Mouse (Mus musculus): ENCODE measurements around the gene Mettl9.

Gene Mettl9

DNA sequence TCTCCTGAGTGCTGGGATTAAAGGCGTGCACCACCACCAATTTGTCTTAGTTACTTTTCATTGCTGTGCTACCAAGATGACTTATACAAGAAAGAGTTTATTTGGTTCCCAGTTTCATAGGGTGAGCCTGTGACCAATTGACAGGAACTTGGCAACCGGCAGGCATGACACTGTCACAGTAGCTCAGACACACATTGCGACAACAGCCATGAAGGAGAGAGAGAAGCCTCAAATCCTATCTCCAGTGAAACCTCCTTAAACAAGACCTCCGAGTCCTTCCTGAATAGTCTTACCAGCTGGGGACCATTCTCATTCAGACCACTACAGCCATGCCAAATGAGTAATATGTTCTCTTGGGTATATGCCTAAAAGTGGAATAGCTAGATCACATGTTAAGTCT is 18.8 kb downstream of the Mettl9 start:
- H3K4me1 ChIP-seq (replicated peaks; ENCODE audit: low read depth, low read length), result no peaks in the 10 kb centered on the region
- H3K9me3 ChIP-seq (ENCODE audit: low read length), result no peaks in the 10 kb centered on the region
- H3K27me3 ChIP-seq (ENCODE audit: insufficient read depth, low read length), result no peaks in the 10 kb centered on the region
- H3K4me3 ChIP-seq (replicated peaks; ENCODE audit: low read length), result no peak overlapping the region
- TF ChIP-seq NANOG (IDR thresholded peaks at IDR 0.05; ENCODE audit: borderline replicate concordance, low read length) (no peak), POU5F1 (IDR thresholded peaks at IDR 0.05; ENCODE audit: borderline replicate concordance, low read length) (no peak), CTCF (conservative IDR thresholded peaks at IDR 0.05; ENCODE audit: low read length) (no peak)
- H3K36me3 ChIP-seq (ENCODE audit: insufficient read depth, low read length), result peaks cover 67% of the 10 kb centered on the region

DNA sequence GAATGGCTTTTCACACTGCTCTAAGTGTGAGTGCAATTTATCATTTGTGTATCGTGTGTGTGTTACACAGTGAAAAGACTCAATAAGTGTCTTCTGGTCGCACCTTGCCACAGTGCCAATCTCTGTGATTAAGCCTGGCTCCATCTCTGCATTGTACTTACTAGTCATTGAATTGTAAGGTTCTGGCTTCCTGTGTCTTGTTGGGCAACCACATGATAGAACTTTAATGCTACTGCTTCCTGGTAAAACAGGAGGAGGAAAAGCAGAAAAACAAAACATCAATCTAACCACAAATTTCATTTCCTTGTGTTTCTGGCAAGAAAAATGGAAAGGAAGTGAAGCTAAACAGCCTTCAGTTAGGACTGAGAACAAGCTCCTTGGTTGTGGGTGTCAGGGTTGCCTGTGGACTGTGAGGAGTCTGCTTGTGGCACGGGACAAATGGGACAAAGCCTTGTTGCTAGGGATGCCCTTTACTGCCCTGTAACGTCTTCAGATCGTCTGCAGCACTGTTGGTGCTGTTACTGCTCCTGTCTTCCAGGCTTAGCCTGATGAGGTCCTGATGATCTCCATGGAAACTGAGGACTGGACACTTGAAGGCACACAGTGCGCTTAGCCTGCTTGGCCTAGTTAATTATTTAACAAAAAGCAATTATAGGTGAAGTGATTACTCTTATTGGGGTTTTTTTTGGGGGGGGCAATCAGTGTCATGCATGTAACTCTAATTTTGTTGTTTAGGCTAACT is 25.4 kb downstream of the Mettl9 start:
- Histone ChIP-seq H3K9me3 (ENCODE audit: low read length) (no peaks in the 10 kb centered on the region), H3K4me1 (replicated peaks; ENCODE audit: low read depth, low read length) (no peaks in the 10 kb centered on the region), H3K27me3 (ENCODE audit: insufficient read depth, low read length) (no peaks in the 10 kb centered on the region), H3K36me3 (ENCODE audit: insufficient read depth, low read length) (peaks cover 45% of the 10 kb centered on the region), H3K4me3 (replicated peaks; ENCODE audit: low read length) (no peak overlapping the region)
- TF ChIP-seq CTCF (conservative IDR thresholded peaks at IDR 0.05; ENCODE audit: low read length) (no peak), NANOG (IDR thresholded peaks at IDR 0.05; ENCODE audit: borderline replicate concordance, low read length) (no peak), POU5F1 (IDR thresholded peaks at IDR 0.05; ENCODE audit: borderline replicate concordance, low read length) (no peak)

DNA sequence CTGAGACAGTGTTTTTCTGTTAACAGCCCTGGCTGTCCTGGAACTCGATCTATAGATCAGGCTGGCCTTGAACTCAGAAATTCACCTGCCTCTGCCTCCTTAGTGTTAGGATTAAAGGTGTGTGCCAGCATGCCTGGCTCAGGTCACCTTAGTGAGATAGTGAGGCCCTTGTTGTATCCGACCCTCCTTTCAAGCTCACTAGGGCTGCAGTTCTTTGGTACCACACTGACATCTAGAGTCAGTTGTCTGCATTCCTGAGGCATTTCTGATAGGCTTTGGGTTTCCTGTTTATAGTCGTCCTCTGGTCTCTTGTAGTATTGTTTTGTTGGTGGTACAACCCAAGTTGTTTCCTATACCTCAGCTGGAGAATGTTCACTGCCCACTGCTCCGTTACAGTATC is 30.1 kb downstream of the Mettl9 start:
- H3K9me3 ChIP-seq (ENCODE audit: low read length), result peaks cover 11% of the 10 kb centered on the region; the same call in 1 of the 2 replicates
- no peak overlapping the region for H3K4me3 ChIP-seq (replicated peaks; ENCODE audit: low read length)
- no peaks in the 10 kb centered on the region for H3K27me3 ChIP-seq (ENCODE audit: insufficient read depth, low read length)
- no peaks in the 10 kb centered on the region for H3K4me1 ChIP-seq (replicated peaks; ENCODE audit: low read depth, low read length)
- H3K36me3 ChIP-seq (ENCODE audit: insufficient read depth, low read length), result peaks cover 37% of the 10 kb centered on the region
- no peak for TF ChIP-seq CTCF (conservative IDR thresholded peaks at IDR 0.05; ENCODE audit: low read length)
- TF ChIP-seq NANOG (IDR thresholded peaks at IDR 0.05; ENCODE audit: borderline replicate concordance, low read length), result no peak
- no peak for TF ChIP-seq POU5F1 (IDR thresholded peaks at IDR 0.05; ENCODE audit: borderline replicate concordance, low read length)

DNA sequence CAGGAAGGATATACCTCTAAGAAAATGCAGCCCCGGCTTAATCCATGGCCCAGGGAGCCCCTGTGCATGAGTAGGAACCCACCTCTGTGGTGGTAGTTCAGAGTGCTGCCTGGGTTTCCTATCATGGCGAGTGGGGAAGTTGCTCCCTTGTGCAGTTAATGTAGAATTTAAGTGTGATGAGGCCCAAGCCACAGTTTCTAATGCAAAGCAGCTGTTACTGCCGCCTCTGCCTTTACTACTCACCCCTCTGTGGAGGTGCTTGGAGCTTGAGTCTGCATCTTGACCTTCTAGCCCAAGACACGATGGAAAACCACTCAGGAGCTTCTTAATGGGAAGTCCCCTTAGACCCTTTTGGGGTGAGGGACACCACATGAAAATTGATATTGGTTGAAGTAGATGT is 37.0 kb downstream of the Mettl9 start:
- Histone ChIP-seq H3K4me1 (replicated peaks; ENCODE audit: low read depth, low read length) (no peaks in the 10 kb centered on the region), H3K36me3 (ENCODE audit: insufficient read depth, low read length) (peaks cover 62% of the 10 kb centered on the region), H3K9me3 (ENCODE audit: low read length) (peaks cover 4% of the 10 kb centered on the region; the same call in 1 of the 2 replicates), H3K27me3 (ENCODE audit: insufficient read depth, low read length) (no peaks in the 10 kb centered on the region), H3K4me3 (replicated peaks; ENCODE audit: low read length) (no peak overlapping the region)
- TF ChIP-seq NANOG (IDR thresholded peaks at IDR 0.05; ENCODE audit: borderline replicate concordance, low read length), result no peak
- no peak for TF ChIP-seq CTCF (conservative IDR thresholded peaks at IDR 0.05; ENCODE audit: low read length)
- TF ChIP-seq POU5F1 (IDR thresholded peaks at IDR 0.05; ENCODE audit: borderline replicate concordance, low read length), result no peak

DNA sequence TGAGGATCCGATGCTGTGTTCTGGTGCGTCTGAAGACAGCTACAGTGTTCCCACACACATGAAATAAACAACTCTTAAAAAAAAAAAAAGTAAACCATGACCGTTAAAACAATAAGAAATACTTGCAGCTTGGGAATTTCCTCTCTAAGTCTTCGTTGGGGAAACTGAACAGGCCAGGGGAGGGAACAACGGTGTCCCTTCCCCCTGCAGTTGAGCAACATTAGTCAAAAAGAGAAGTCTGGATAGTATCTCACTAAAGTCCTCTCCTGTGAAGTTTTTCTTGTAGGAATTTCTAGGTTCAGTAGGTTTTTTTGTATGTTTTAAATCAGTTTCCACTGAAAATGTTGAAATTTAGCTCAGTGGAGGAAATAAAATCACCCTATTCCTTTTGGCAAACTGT is 38.3 kb downstream of the Mettl9 start:
- TF ChIP-seq POU5F1 (IDR thresholded peaks at IDR 0.05; ENCODE audit: borderline replicate concordance, low read length) (no peak), NANOG (IDR thresholded peaks at IDR 0.05; ENCODE audit: borderline replicate concordance, low read length) (no peak), CTCF (conservative IDR thresholded peaks at IDR 0.05; ENCODE audit: low read length) (no peak)
- Histone ChIP-seq H3K27me3 (ENCODE audit: insufficient read depth, low read length) (no peaks in the 10 kb centered on the region), H3K9me3 (ENCODE audit: low read length) (no peaks in the 10 kb centered on the region), H3K4me1 (replicated peaks; ENCODE audit: low read depth, low read length) (no peaks in the 10 kb centered on the region), H3K4me3 (replicated peaks; ENCODE audit: low read length) (no peak overlapping the region), H3K36me3 (ENCODE audit: insufficient read depth, low read length) (peaks cover 70% of the 10 kb centered on the region)

DNA sequence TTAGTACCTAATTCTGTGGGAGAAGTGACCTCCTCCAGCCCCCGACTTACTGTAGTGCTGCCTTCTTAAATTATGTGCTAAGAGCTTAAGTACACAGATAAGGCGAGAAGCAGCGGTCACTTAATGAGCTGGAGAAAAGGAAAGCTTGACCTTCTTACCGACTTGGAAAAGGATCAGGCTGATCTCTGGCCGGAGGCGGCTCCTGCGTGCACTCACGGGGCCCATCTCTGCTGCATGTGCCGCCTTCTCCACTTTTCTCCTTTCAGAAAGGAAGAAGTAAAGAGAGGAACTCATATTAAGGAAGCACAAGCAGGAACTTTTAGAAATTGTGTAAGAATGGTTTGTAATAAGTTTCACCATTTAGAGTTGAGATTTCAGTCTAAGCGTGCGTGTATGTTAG is 40.0 kb downstream of the Mettl9 start, which contains the start of gene Igsf6:
Gene Igsf6, minus strand, starts transcription at position 292 of the 400 bp plus-strand sequence.
- Histone ChIP-seq H3K4me1 (replicated peaks; ENCODE audit: low read depth, low read length) (peaks cover 6% of the 10 kb centered on the region), H3K4me3 (replicated peaks; ENCODE audit: low read length) (no peak within 1 kb of the TSS), H3K36me3 (ENCODE audit: insufficient read depth, low read length) (peaks cover 64% of the 10 kb centered on the region)

DNA sequence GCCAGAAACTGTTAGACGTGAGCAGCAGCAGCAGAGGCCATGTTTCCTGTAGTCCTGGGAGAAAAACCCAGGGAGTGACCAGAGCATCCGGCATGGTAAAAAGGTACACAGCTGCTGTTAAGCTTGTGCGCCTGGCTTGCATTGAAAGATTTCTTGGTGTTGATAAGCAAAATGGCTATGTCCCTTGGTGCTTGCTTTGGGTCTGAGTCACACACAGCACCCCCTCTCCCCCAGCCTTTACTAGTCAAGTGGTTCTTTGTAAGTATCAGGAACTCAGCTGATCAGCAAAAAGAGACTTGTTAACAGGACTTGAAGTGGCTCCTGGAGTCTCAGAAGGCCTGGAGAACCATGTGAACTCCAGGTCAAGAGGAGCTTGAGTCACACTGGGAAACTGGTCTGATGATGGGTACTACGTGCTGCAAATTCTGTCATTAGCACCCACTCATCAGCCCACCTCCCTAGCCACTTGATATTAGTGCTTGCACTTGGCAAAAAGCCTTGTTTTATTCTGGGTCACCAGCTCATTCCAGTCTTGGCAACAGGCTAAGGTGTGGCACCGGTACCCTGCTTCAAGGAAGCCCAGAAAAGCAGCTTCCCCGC is 40.7 kb downstream of the Mettl9 start:
- Histone ChIP-seq H3K4me3 (replicated peaks; ENCODE audit: low read length) (no peak overlapping the region), H3K27me3 (ENCODE audit: insufficient read depth, low read length) (no peaks in the 10 kb centered on the region), H3K9me3 (ENCODE audit: low read length) (no peaks in the 10 kb centered on the region), H3K4me1 (replicated peaks; ENCODE audit: low read depth, low read length) (peaks cover 6% of the 10 kb centered on the region), H3K36me3 (ENCODE audit: insufficient read depth, low read length) (peaks cover 61% of the 10 kb centered on the region)
- no peak for TF ChIP-seq CTCF (conservative IDR thresholded peaks at IDR 0.05; ENCODE audit: low read length)
- TF ChIP-seq NANOG (IDR thresholded peaks at IDR 0.05; ENCODE audit: borderline replicate concordance, low read length), result no peak
- TF ChIP-seq POU5F1 (IDR thresholded peaks at IDR 0.05; ENCODE audit: borderline replicate concordance, low read length), result no peak

More for the DNA sequence above, 40.0 kb downstream of the Mettl9 start, which contains the start of gene Igsf6:
- no peak for TF ChIP-seq NANOG (IDR thresholded peaks at IDR 0.05; ENCODE audit: borderline replicate concordance, low read length)
- TF ChIP-seq POU5F1 (IDR thresholded peaks at IDR 0.05; ENCODE audit: borderline replicate concordance, low read length), result no peak
- TF ChIP-seq CTCF (conservative IDR thresholded peaks at IDR 0.05; ENCODE audit: low read length), result no peak
- Histone ChIP-seq H3K27me3 (ENCODE audit: insufficient read depth, low read length) (no peaks in the 10 kb centered on the region), H3K9me3 (ENCODE audit: low read length) (no peaks in the 10 kb centered on the region)

DNA sequence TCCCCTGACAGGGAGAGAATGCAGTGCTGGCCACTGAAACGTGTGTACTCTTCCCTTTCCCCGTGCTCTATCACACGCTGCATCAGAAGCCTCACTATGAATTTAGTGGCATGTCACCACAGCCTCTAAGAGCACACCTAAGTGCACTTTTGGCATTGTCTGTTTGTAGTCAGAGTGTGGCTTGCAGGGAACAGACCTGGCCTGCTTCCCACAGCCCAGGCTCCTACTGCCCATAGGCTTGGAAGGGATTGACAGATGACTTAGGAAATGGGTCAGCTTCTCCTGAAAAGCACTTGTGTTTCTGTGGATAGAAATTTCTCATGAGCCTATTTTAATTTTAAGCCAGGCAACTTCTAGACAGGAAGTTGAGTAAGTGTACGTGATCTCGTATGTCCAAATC is 41.2 kb downstream of the Mettl9 start:
- peaks cover 6% of the 10 kb centered on the region for H3K4me1 ChIP-seq (replicated peaks; ENCODE audit: low read depth, low read length)
- no peak for TF ChIP-seq NANOG (IDR thresholded peaks at IDR 0.05; ENCODE audit: borderline replicate concordance, low read length)
- TF ChIP-seq POU5F1 (IDR thresholded peaks at IDR 0.05; ENCODE audit: borderline replicate concordance, low read length), result no peak
- TF ChIP-seq CTCF (conservative IDR thresholded peaks at IDR 0.05; ENCODE audit: low read length), result no peak
- H3K27me3 ChIP-seq (ENCODE audit: insufficient read depth, low read length), result no peaks in the 10 kb centered on the region
- H3K36me3 ChIP-seq (ENCODE audit: insufficient read depth, low read length), result peaks cover 56% of the 10 kb centered on the region
- H3K9me3 ChIP-seq (ENCODE audit: low read length), result no peaks in the 10 kb centered on the region
- H3K4me3 ChIP-seq (replicated peaks; ENCODE audit: low read length), result no peak overlapping the region

Data from E14TG2a.4 (cell line).